Mouse (Mus musculus): Measurements from ENCODE around the gene Dact3. TPM values are rescaled to one million over a fixed set of nuclear protein-coding genes. Genes with fewer than 3 reads are reported as not detected.

Gene Dact3
- total RNA-seq, 2 experiments from 2014 or later = 0.99 to 1.7 TPM

DNA sequence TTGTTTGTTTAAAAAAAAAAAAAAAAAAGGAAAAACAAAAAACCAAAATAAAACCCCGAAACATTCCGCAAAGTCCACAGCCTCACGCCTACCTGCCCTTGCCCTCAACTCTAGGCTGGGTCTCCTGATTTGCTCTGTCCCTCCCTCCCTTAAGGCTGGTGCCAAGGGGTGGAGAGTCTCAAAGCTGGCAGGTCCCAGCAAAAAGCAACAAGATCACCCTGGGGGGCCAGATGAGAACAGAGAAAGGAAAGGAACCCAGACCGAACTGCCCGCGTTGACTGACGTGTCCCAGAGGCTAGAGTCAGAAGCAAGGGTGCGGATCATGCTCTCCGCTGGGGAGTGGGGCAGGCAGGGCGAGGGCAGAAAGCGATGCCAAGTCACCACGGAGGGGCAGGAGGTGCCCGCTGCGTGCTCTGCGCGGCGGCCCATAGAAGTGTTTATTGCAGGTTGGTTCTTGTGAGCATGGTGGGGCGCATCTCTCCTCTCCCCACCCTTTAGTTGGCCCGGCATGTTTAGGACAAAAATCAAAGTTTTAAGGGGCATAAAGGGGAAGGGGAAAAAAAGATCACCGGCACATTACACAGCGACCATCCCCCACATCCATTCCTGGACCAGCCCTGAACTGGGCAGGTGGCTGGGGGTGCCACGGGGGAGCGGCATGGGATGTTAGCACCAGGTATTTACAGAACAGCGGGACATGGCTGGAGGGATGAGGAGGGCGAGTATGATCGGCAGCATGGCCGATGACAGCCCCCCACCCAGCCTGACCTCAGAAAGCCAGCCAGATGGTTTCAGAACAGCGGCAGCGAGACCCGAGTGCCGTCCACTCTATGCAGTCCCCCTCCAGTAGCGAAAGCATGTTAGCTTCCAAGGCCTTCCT, 40.6 kb downstream of the Dact3 start:
- intact Hi-C loops (cut with DNase I) = loop anchor here (2.0 kb wide), 1 partner anchor 41 kb away; the partner anchor contains the start of gene Dact3
- DNase-seq = peak; percentile 22
- no peak for TF ChIP-seq CTCF (IDR thresholded peaks at IDR 0.05)
- no peak overlapping the region for H3K27ac ChIP-seq
- no peak overlapping the region for H3K4me3 ChIP-seq

DNA sequence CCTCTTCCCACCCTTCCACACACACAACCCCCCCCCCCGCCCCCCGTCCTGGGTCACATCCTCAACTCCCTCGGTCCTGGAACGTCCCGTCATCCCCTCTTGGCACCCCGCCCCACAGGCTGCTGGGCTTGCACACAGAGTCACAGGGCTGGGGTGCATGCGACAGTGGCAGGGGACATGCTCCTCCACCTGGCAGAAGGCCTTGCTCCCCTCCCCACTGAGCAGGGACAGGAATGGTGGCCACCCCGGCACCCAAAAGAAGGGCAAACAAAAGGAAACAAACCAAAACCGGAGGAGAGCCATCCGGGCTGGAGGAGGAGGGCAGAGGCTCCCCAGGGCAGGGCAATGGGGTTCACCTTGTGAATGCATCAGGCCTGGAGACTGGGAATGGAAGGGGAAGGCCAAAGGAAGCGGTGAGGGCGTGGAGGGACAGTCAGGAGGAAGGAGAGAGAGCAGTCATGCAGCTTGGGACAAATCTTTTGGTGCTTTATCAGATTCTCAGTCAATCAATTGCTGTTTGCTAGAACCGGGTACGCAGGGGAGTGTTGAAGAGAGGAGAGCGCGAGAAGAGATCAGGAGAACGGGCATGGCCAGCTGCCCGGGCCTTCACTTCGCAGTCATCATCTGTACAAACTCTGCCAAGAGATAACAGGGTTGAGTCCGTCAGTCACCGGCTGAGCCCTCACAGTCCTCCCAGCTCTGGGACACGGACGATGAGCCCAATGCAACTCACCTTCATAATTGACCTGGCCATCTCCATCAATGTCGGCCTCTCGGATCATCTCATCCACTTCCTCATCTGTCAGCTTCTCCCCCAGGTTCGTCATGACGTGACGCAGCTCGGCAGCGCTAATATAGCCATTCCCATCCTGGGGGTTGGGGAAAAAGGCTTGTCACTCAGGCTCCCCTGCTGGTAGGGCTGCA, 41.5 kb downstream of the Dact3 start:
- intact Hi-C loops (cut with DNase I) = no loop called here
- Histone ChIP-seq H3K4me3 (no peak overlapping the region), H3K27ac (peak overlapping the region; percentile 12; the same call in 1 of the 2 replicates)
- peak; percentile 55 for DNase-seq
- TF ChIP-seq CTCF (IDR thresholded peaks at IDR 0.05) = no peak

DNA sequence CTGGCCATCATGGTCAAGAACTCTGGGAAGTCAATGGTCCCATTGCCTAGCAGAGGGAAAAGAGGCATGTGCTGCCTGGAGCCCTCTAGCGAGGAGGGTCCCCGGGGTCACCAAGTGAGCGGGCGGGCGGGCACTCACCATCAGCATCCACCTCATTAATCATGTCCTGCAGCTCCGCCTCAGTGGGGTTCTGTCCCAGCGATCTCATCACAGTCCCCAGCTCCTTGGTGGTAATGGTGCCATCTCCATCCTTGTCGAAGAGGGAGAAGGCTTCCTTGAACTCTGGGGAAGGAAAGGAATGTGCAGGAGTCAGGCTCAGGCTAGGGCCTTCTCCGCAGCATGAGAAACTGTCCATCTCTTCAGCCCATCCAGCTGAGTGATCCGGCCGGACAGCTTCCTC, 42.3 kb downstream of the Dact3 start:
- TF ChIP-seq CTCF (IDR thresholded peaks at IDR 0.05) = no peak
- DNase-seq = peak; percentile 32
- Histone ChIP-seq H3K27ac (peak overlapping the region; percentile 54), H3K4me3 (no peak overlapping the region)
- intact Hi-C loops (cut with DNase I) = no loop called here

DNA sequence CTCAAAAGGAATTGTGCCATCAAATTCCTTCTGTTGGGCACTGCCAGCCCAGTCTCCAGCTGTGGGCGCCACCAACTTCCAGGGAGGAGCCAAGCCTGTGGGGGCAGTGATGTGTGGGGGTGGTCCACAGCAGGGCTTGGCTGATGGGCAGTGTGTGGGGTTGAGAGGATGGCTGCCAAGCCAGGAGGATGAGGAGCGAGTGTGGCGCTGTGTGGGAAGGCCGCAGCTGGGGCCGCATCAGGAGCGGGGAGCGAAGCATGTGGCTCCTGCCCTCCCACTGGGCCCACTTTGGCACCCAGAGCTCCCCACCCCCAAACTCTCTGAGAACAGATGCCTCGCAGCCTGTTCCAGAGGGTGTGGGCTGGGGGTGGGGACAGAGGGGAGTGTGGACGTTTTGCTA, 42.9 kb downstream of the Dact3 start:
- intact Hi-C loops (cut with DNase I) = no loop called here
- H3K4me3 ChIP-seq = no peak overlapping the region
- peak overlapping the region; percentile 54 for H3K27ac ChIP-seq
- peak; percentile 40 for DNase-seq
- no peak for TF ChIP-seq CTCF (IDR thresholded peaks at IDR 0.05)

DNA sequence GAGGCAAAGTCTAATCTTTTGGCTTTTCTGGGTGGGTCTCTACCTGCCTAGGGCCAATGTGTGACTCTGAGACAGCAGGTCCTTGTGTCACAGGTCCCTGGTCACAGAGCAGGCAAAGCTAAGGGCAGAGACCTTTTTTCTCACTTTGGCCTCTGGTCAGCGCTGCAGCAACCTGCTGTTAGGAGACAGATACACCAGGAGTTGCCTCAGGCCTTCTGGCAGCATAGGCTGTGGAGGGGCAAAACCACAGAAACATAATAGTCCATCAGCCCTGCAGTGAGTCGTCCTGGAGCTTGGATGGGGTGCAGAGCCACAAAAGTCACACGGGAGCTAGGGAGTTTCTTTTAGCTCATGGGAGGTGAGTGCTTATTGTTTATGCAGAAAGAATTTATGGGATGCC, 43.6 kb downstream of the Dact3 start:
- no peak for DNase-seq
- Histone ChIP-seq H3K27ac (peak overlapping the region; percentile 54), H3K4me3 (no peak overlapping the region)
- intact Hi-C loops (cut with DNase I) = no loop called here
- TF ChIP-seq CTCF (IDR thresholded peaks at IDR 0.05) = no peak

DNA sequence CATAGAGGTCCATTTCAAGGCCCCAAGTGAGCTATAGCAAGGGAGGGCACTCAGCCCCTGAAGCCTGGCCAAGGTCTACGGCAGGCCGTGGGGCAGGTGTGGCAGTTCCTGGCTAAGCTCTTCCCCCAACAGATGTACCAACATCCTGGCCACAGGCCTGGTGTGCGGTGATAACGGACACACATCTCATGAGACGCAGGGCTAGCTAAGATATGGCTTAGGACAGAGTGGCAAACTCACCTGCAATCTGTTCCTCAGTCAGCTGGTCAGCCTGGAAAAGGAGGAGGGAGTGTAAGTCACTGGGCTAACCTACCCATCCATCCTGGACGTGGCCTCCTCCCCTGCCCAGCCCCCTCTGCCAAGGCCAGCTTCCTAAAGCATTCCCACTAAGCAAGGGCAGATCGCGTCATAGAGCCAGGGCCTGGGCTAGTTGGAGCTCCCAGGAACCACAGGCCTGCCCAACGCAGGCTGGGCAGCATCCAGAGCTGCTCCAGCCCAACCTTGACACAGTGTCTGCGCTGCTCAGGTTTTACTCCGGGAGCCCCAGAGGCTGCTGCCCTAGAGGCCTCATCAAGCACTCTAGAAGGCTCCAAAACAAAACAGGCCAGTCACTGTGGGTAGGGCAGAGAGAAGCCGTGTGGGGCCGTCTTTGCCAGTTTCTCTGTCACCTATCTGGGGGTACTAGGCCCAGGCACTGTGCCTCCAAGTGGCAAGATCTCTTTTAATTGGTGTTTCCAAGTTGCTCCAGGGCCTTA, 44.5 kb downstream of the Dact3 start:
- peak overlapping the region; percentile 20 for H3K4me3 ChIP-seq
- intact Hi-C loops (cut with DNase I) = no loop called here
- peak; percentile 52 for DNase-seq
- no peak for TF ChIP-seq CTCF (IDR thresholded peaks at IDR 0.05)
- H3K27ac ChIP-seq = peak overlapping the region; percentile 75

DNA sequence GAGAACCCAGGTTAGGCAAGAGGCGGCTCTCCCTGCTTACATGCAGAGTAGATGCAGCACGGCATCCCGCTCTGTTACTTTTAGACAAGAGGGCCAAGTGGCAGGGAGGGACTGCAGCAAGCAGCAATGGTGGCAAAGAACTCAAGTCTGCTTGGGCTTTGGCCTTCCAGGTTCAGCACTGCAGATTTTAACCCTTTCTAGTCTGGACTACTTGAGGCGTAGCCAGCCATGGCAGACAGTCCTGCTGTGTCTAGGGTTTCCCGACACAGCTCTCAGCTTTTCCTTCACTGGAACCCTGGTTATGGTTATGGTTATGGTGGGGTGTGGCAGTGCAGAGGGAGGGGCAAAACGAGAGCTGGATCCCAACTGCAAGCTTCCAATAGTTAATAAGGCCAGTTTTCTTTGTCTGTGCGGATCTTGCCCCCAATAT, 45.0 kb downstream of the Dact3 start:
- peak; percentile 33 for DNase-seq
- H3K27ac ChIP-seq = peak overlapping the region; percentile 75
- H3K4me3 ChIP-seq = peak overlapping the region; percentile 20
- intact Hi-C loops (cut with DNase I) = no loop called here
- no peak for TF ChIP-seq CTCF (IDR thresholded peaks at IDR 0.05)

DNA sequence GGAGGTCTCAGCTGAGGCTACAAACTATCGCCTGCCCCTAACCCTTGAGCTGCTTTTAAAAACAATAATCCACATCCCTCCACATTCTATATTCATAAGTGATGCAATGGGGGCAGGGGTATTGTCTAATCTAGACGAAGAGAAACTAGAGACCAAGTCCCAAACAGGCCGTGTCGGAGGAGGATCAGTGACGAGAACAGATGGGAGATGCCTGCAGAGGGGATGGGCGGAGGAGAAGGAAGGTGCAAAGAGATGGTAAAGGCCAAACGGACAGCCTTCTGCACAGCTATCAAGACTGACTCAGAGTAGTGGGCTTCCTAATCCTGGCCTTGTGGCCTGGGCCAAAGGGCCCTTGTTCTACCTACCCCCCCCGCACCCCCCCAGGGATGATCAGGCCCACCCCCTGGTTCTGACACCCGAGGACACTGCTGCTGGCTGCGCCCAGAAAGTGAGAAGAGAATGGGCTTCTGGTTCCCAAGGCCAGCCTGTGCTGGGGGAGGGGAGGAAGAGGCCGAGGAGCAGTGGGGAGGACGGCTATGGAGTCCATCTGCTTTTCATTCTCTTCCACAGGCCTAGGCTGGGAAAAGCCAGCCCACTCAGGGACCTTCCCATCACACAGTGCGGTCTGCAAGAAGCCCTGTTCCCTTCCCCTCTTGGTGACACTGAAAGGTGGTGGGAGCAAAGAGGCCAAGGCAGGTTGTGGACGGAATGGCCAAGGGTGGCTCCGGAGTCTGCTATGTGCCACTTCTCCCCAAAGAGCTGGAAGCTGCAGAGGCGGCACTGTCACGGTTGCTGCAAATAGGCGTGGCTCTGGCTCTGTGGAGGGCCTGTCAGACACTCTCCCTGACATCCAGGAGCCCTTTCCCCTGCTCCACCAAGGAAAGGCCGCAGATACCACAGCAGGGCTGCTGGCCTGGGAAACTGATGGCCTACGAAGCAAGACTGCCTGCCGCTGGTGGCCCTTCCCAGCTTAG, 46.0 kb downstream of the Dact3 start:
- no peak for TF ChIP-seq CTCF (IDR thresholded peaks at IDR 0.05)
- Histone ChIP-seq H3K4me3 (peak overlapping the region; percentile 99), H3K27ac (peak overlapping the region; percentile 96)
- intact Hi-C loops (cut with DNase I) = no loop called here
- DNase-seq = peak; percentile 69

DNA sequence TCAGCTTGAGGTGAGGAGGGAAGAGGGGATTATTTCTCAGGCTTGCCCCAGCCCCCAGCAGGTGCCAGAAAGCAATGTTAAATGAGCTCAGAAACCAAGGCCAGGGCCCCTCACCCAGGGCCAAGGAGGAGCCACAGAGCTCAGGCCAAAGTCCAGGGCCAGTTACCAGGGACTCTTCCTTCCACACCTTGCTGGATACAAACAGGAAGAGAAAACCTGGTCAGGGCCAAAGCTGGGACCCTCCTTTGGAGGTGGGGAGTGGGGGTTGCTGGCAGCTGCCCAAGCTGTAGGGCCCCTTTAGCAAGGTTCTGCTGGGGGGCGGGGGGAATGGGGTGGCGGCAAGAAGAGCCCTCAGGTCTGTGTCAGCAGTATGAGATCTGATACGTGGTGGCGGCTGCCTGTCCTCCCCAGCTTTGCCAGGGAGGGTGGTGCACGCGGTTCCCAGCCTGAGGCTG, 46.8 kb downstream of the Dact3 start:
- TF ChIP-seq CTCF (IDR thresholded peaks at IDR 0.05) = no peak
- intact Hi-C loops (cut with DNase I) = no loop called here
- DNase-seq = peak; percentile 78

DNA sequence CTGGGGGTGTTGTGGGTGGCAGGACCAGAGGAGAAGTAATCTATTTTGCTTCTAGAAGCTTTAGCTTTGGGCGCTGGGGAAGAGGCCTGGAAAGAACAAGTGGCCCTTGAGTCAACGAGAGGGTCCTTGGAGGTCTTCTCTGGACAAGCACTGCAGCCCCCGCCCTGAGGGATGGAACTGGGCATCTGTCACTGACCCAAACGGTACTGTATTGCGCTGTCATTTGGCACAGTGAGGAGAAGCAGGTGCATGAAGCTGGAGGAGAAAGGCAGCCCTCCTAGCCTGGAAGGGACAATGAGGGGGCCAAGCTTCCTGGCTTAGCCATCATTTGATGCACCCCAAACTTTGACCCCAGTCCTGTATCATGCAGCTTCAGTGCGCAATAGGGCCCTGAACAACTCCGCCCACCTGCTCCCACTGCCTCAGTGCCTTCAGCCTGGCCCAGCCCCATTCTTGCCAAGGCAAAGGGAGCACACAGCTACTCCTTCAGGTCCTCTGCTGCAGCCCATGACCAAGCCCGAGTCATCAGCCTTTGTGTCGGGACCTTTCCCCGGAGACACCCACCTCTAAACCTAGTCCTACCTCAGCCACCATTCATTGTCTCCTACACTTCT, 47.4 kb downstream of the Dact3 start:
- H3K4me3 ChIP-seq = peak overlapping the region; percentile 99
- peak; percentile 72 for DNase-seq
- peak overlapping the region; percentile 96 for H3K27ac ChIP-seq
- TF ChIP-seq CTCF (IDR thresholded peaks at IDR 0.05) = no peak
- intact Hi-C loops (cut with DNase I) = no loop called here

More for the DNA sequence above, 46.8 kb downstream of the Dact3 start:
- Histone ChIP-seq H3K4me3 (peak overlapping the region; percentile 99), H3K27ac (peak overlapping the region; percentile 96)
